In the genomic region with DNA sequence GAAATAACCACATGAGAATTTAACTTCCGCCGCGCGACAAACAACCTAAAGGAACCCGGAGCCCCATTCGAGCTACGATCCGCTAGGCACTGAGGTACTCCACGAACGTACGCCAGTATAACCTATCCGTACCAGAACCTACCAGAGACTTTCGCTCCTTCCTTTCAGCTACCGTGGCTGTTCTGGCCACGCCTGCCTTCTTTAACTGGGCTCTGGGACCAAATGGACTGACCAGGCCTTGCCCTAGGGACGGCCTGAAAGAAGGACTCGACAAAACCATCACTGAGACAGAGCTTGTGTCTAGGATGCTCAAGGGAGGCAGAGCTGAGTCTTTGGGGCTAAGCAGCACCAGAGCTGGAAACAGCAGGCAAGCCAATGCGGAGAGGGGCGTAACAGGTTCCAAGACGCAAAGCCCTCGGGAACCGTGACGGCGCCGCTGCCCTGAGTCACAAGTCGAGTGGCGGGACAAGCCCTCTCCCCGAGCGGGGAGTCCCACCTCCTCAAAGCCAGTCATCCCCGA, we compare ENCODE assay signal across 8 mouse cellular contexts. TPM values are rescaled to one million over a fixed set of nuclear protein-coding genes. Genes with fewer than 3 reads are reported as not detected.
A peak's percentile ranks its signal among the peaks of the same experiment; 100 is the strongest.
DNase-seq lines count a peak whose midpoint lies in the region; ATAC-seq lines count a peak whose summit lies in the region.

No protein-coding gene starts in this region.

- H3K4me1 ChIP-seq in heart, embryonic 14.5 days (ENCODE audit: control insufficient read depth in 2 of 2, insufficient read depth in 2 of 2, low read length in 2 of 2), result peaks cover 12 to 13% of the 10 kb centered on the region in 2 experiments
- no peaks in the 10 kb centered on the region; the same call in 1 of the 2 replicates for H3K4me1 ChIP-seq in embryonic facial prominence, embryonic 11.5 days (ENCODE audit: control insufficient read depth, insufficient read depth, low read length)
- peaks cover 16% of the 10 kb centered on the region for H3K4me1 ChIP-seq in intestine, embryonic 14.5 days (replicated peaks; ENCODE audit: control insufficient read depth, insufficient read depth, low read length)
- peaks cover 14% of the 10 kb centered on the region; the same call in 1 of the 2 replicates for H3K4me1 ChIP-seq in midbrain, embryonic 14.5 days (ENCODE audit: control insufficient read depth, insufficient read depth, low read length)

- under 1% methylated on average over 30 of the region's 30 CpGs for WGBS in heart, embryonic 14.5 days
- under 1% methylated on average over 30 of the region's 30 CpGs for WGBS in embryonic facial prominence, embryonic 11.5 days
- 1% methylated on average over 30 of the region's 30 CpGs for WGBS in intestine, embryonic 14.5 days
- under 1% methylated on average over 30 of the region's 30 CpGs for WGBS in midbrain, embryonic 14.5 days

- H3K9ac ChIP-seq in heart, embryonic 14.5 days (ENCODE audit: low read length), result peak overlapping the region; percentile 80
- peak overlapping the region; percentile 58 for H3K9ac ChIP-seq in embryonic facial prominence, embryonic 11.5 days (replicated peaks; ENCODE audit: low read length)
- H3K9ac ChIP-seq in intestine, embryonic 14.5 days (ENCODE audit: low read length), result peak overlapping the region; percentile 58
- H3K9ac ChIP-seq in midbrain, embryonic 14.5 days (replicated peaks; ENCODE audit: low read length), result peak overlapping the region; percentile 57

- DNase-seq in heart, adult 18-20 months, result no peak
- DNase-seq in embryonic facial prominence, embryonic 11.5 days (ENCODE audit: low spot score), result peak; percentile 21
- no peak for DNase-seq in intestine, embryonic 14.5 days (ENCODE audit: low spot score)
- no peak for DNase-seq in midbrain, embryonic 14.5 days
- DNase-seq in gastrocnemius, postnatal 4 days (ENCODE audit: low spot score in 2 of 2), result no peak
- no peak for DNase-seq in ovary, postnatal 10 days (ENCODE audit: low spot score)

- 0 out of 2 replicates have a peak, but pooled peaks cover 4% of the 10 kb centered on the region for H3K36me3 ChIP-seq in heart, embryonic 14.5 days (ENCODE audit: control insufficient read depth, insufficient read depth, low read length)
- H3K36me3 ChIP-seq in embryonic facial prominence, embryonic 11.5 days (replicated peaks; ENCODE audit: control insufficient read depth, insufficient read depth, low read depth, low read length), result no peaks in the 10 kb centered on the region
- no peaks in the 10 kb centered on the region for H3K36me3 ChIP-seq in intestine, embryonic 14.5 days (ENCODE audit: control insufficient read depth, insufficient read depth, low read length)
- no peaks in the 10 kb centered on the region for H3K36me3 ChIP-seq in midbrain, embryonic 14.5 days (ENCODE audit: control insufficient read depth, insufficient read depth, low read length)

- peak overlapping the region; percentile 62 to 88 for H3K27ac ChIP-seq in heart, embryonic 14.5 days (replicated peaks in 1 of 2; ENCODE audit: control insufficient read depth in 1 of 2, insufficient read depth in 1 of 2, low read depth in 2 of 2, low read length in 2 of 2)
- no peak overlapping the region for H3K27ac ChIP-seq in embryonic facial prominence, embryonic 11.5 days (replicated peaks; ENCODE audit: low read depth, low read length)
- H3K27ac ChIP-seq in intestine, embryonic 14.5 days (ENCODE audit: low read depth), result peak overlapping the region; percentile 44; the same call in 1 of the 2 replicates
- H3K27ac ChIP-seq in midbrain, embryonic 14.5 days (replicated peaks; ENCODE audit: low read depth, low read length), result peak overlapping the region; percentile 45

- H3K27me3 ChIP-seq in heart, embryonic 14.5 days (ENCODE audit: control insufficient read depth, insufficient read depth, low read length), result no peaks in the 10 kb centered on the region
- H3K27me3 ChIP-seq in embryonic facial prominence, embryonic 11.5 days (ENCODE audit: control insufficient read depth, insufficient read depth, low read length), result peaks cover 8% of the 10 kb centered on the region; the same call in 1 of the 2 replicates
- 0 out of 2 replicates have a peak, but pooled peaks cover 3% of the 10 kb centered on the region for H3K27me3 ChIP-seq in intestine, embryonic 14.5 days (replicated peaks; ENCODE audit: control insufficient read depth, insufficient read depth, low read length)
- H3K27me3 ChIP-seq in midbrain, embryonic 14.5 days (ENCODE audit: control insufficient read depth, insufficient read depth, low read length), result peaks cover 10% of the 10 kb centered on the region; the same call in 1 of the 2 replicates

- no peaks in the 10 kb centered on the region for H3K9me3 ChIP-seq in heart, embryonic 14.5 days (ENCODE audit: control insufficient read depth, low read length)
- H3K9me3 ChIP-seq in embryonic facial prominence, embryonic 11.5 days (replicated peaks; ENCODE audit: control insufficient read depth, low read length), result no peaks in the 10 kb centered on the region
- H3K9me3 ChIP-seq in intestine, embryonic 14.5 days (ENCODE audit: control insufficient read depth, low read length), result no peaks in the 10 kb centered on the region
- H3K9me3 ChIP-seq in midbrain, embryonic 14.5 days (ENCODE audit: control insufficient read depth, low read length), result no peaks in the 10 kb centered on the region

- H3K4me3 ChIP-seq in heart, embryonic 14.5 days (ENCODE audit: control insufficient read depth in 1 of 2, insufficient read depth in 1 of 2, low read depth in 1 of 2, low read length in 2 of 2), result peak overlapping the region; percentile 58 to 76
- peak overlapping the region; percentile 66 for H3K4me3 ChIP-seq in embryonic facial prominence, embryonic 11.5 days (ENCODE audit: low read depth, low read length)
- peak overlapping the region; percentile 70 for H3K4me3 ChIP-seq in intestine, embryonic 14.5 days (ENCODE audit: low read depth, low read length)
- peak overlapping the region; percentile 67 for H3K4me3 ChIP-seq in midbrain, embryonic 14.5 days (replicated peaks; ENCODE audit: low read depth, low read length)

- H3K4me2 ChIP-seq in heart, embryonic 14.5 days (ENCODE audit: low read length), result peak overlapping the region; percentile 75
- peak overlapping the region; percentile 84 for H3K4me2 ChIP-seq in embryonic facial prominence, embryonic 11.5 days (ENCODE audit: low read depth, low read length)
- H3K4me2 ChIP-seq in intestine, embryonic 14.5 days (ENCODE audit: low read length), result peak overlapping the region; percentile 95
- H3K4me2 ChIP-seq in midbrain, embryonic 14.5 days (ENCODE audit: low read length), result peak overlapping the region; percentile 80

- ATAC-seq in heart, embryonic 14.5 days (ENCODE audit: insufficient number of reproducible peaks, insufficient read depth, low FRiP score, low read depth), result peak; percentile 29
- peak; percentile 46 for ATAC-seq in CD4-positive, CD25-positive, alpha-beta regulatory T cell, adult 4 months
- peak; percentile 21 for ATAC-seq in embryonic facial prominence, embryonic 11.5 days (replicated peaks; ENCODE audit: insufficient number of reproducible peaks, low FRiP score, low TSS enrichment, low read depth)
- ATAC-seq in intestine, embryonic 14.5 days (replicated peaks; ENCODE audit: low FRiP score, low TSS enrichment, low read depth), result peak; percentile 42
- ATAC-seq in midbrain, embryonic 14.5 days (ENCODE audit: low FRiP score, low TSS enrichment), result no peak; the same call in 1 of the 2 replicates

RNA-seq across cellular contexts. Expression of a gene that starts 0.6 kb away (rescaled TPM):
- 21.3 and 25.5 TPM in 2 replicates for polyA plus RNA-seq in heart, embryonic 14.5 days (2014; fragmentation: Nextera tagmentation; extraction: Ambion mirVana)
- total RNA-seq in heart, adult 18-20 months (2021), result 1 to 10 TPM; 5.5 to 7.4 TPM
- polyA plus RNA-seq in CD4-positive, CD25-positive, alpha-beta regulatory T cell, adult 4 months (2017; shearing (Covaris generic)), result 10 to 100 TPM; 46.7 to 58.1 TPM
- polyA plus RNA-seq in embryonic facial prominence, embryonic 11.5 days (2014; fragmentation: Nextera tagmentation; extraction: Ambion mirVana), result 7.2 and 7.3 TPM in 2 replicates
- 12.7 and 16.7 TPM in 2 replicates for polyA plus RNA-seq in intestine, embryonic 14.5 days (2014; fragmentation: Nextera tagmentation; extraction: Ambion mirVana)
- polyA plus RNA-seq in midbrain, embryonic 14.5 days (2014; fragmentation: Nextera tagmentation; extraction: Ambion mirVana), result 17.6 and 20.6 TPM in 2 replicates
- 10 to 100 TPM in 1 of 2 experiments, 1 to 10 TPM in 1; 6.3 to 11.4 TPM for total RNA-seq in gastrocnemius, postnatal 4 days (2021)

RNA-seq across cellular contexts. Expression of a gene that starts 15.5 kb away (rescaled TPM):
- 41.9 and 61.7 TPM in 2 replicates for polyA plus RNA-seq in heart, embryonic 14.5 days (2014; fragmentation: Nextera tagmentation; extraction: Ambion mirVana)
- 10 to 100 TPM; 68.5 to 72.5 TPM for total RNA-seq in heart, adult 18-20 months (2021)
- polyA plus RNA-seq in CD4-positive, CD25-positive, alpha-beta regulatory T cell, adult 4 months (2017; shearing (Covaris generic)), result 1 to 10 TPM in 1 of 2 experiments, under 1 TPM in 1; 0.76 to 4.8 TPM
- 13.5 and 15.6 TPM in 2 replicates for polyA plus RNA-seq in embryonic facial prominence, embryonic 11.5 days (2014; fragmentation: Nextera tagmentation; extraction: Ambion mirVana)
- 123 and 134 TPM in 2 replicates for polyA plus RNA-seq in intestine, embryonic 14.5 days (2014; fragmentation: Nextera tagmentation; extraction: Ambion mirVana)
- polyA plus RNA-seq in midbrain, embryonic 14.5 days (2014; fragmentation: Nextera tagmentation; extraction: Ambion mirVana), result 8.8 and 8.9 TPM in 2 replicates
- total RNA-seq in gastrocnemius, postnatal 4 days (2021), result 1 to 10 TPM; 5.9 to 9.0 TPM

RNA-seq across cellular contexts. Expression of a gene that starts 46.4 kb away (rescaled TPM):
- 26.7 and 29.2 TPM in 2 replicates for polyA plus RNA-seq in heart, embryonic 14.5 days (2014; fragmentation: Nextera tagmentation; extraction: Ambion mirVana)
- total RNA-seq in heart, adult 18-20 months (2021), result 10 to 100 TPM; 31.3 to 35.1 TPM
- polyA plus RNA-seq in CD4-positive, CD25-positive, alpha-beta regulatory T cell, adult 4 months (2017; shearing (Covaris generic)), result 10 to 100 TPM; 35.9 to 67.2 TPM
- polyA plus RNA-seq in embryonic facial prominence, embryonic 11.5 days (2014; fragmentation: Nextera tagmentation; extraction: Ambion mirVana), result 13.5 and 14.1 TPM in 2 replicates
- 70.1 and 72.1 TPM in 2 replicates for polyA plus RNA-seq in intestine, embryonic 14.5 days (2014; fragmentation: Nextera tagmentation; extraction: Ambion mirVana)
- polyA plus RNA-seq in midbrain, embryonic 14.5 days (2014; fragmentation: Nextera tagmentation; extraction: Ambion mirVana), result 2.0 and 8.7 TPM in 2 replicates
- 10 to 100 TPM; 49.2 to 57.4 TPM for total RNA-seq in gastrocnemius, postnatal 4 days (2021)
